Mouse (Mus musculus): ENCODE measurements around the gene Sumo3.

The Sumo3 gene

DNA sequence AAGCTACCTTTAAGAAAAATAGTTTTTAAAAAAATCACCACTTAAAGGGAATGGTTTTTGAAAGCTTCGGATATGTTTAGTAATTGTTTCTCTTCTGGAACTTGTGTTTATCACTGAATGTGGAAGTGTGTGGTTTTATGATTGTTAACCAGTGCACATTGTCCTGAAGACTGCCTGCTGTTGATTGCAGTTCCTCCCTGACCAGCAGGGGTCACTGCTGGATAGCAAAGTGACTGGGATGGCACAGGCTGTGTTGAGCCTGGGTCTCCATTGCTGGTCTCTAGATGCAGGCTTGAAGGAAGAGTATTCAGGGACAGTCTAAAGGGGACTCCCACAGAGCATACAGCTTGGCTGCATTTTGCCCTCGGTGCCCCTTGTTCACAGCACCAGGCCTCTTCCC is 21.6 kb downstream of the Sumo3 start:
- peak; percentile 86 for DNase-seq

DNA sequence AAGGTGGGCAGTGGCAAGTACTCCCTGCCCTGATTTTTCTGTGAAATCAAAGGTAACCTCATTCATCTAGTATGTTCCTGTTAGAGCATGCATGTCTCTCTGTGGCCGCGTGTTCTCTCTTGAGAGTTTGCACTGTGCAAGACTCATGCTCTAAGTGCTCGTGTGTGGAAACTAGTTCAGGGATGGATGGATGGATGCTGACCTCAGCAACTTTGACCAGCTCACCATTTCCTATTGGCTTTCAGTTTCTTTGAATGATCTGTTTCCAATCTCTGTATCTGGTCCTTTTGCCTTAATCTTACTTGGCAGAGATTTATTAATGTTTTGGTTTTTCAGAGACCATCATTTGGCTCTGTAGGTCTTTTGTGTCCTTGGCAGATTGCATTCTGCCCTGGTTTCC is 23.3 kb downstream of the Sumo3 start:
- DNase-seq = no peak

DNA sequence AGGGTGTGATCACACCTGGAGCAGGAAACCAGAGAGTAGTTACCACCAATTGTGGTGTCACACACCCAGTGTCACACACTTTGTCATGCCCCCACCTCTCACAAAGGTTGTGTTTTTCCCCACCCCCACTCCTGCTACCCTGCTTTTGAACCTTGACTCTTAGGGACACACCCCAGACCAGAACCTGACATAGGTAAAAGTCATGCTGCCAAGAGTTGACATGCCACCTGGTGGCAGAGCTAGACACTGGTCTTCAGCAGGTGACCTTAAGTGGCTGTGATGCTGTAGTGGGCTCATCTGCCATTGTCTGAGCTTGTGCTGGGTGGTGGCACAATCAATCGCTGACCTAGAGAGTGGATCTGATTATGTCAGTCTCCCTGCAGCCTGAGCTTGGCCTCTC is 24.1 kb downstream of the Sumo3 start:
- DNase-seq = no peak

DNA sequence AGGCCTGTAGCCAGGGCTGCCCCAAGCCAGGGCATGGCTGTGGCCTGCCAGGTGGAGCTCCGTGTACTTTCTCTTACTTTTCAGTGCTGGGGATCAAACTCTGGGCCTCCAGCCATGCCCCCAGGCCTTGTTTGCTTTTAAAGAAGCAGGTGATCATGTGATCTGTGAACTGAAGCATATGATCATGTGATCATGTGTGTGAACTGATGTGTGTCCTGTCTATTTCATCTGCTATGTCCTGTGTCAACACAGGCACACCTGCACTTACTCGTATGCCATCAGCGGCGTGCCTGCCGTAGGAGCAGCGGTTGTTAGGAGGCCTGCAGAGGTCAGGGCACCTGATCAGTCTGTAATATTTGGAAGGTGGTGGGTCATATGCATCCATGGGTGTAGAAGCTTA is 28.1 kb downstream of the Sumo3 start:
- DNase-seq = no peak

DNA sequence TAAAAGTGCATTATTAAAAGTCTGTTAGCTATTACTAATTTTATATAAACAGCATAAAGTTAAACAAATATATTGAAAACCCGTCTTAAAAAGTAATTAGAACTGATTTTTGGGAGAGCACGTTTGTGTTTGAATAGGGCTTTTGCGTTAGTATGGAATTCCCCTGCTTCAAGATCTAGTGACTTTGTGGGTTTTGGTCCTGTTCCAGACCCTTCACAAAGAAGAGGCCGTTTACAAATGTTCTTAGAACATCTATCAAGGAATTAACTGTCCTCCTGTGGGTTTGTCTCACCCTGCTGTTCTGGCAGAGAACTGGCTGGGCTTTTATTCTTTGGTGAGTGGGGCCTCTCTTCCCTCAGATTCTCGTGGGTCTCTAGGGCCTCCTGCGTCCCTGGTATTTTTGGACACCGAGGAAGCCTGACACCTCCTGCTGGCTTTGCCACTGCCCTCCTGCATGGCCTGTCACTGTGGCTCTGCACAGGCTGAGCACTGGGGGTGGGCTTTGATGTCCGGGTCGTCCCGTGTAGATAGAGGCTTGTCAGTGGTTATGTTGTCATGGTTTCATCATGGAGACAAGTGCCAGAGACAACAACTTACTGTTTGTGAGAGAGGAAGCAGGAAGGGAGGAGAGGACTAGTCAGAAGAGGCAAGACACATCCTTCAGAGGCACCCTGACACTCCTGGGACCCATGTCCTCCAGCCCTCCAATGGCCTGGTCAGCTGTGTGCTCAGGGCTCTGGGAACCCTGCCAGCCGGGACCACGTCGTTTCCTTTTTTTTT is 28.7 kb downstream of the Sumo3 start:
- DNase-seq = no peak

DNA sequence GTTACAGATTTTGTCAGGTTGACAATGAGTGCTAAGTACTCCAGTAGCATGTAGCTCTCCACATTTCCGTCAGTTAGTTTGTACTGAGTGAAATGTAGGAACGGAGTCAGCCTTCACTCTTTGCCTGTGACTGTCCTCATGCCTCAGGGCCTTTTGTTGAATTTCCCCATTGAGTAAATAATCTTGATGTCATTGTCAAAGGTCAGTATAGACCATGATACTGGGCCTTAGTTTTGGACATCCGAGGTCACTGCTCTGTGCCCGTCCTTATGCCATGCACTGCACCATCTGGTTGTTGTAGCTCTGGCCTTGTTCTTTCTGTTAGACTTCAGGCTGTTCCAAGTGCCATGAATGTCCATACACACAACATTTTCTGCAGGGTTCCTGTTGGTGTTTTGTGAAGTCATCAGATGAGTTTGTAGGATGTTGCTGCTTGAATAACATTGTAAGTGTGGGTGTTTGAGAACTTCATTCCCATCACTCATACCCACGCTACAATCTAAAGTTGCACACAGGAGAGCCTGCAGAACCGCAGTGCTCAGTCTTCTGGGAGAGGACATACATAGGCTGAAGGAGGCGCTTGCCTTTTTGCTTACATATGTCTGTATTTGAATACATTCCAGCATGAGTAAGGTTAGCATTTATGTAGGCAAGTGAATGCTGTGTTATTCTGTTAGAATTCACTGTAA is 30.5 kb downstream of the Sumo3 start:
- DNase-seq = no peak

DNA sequence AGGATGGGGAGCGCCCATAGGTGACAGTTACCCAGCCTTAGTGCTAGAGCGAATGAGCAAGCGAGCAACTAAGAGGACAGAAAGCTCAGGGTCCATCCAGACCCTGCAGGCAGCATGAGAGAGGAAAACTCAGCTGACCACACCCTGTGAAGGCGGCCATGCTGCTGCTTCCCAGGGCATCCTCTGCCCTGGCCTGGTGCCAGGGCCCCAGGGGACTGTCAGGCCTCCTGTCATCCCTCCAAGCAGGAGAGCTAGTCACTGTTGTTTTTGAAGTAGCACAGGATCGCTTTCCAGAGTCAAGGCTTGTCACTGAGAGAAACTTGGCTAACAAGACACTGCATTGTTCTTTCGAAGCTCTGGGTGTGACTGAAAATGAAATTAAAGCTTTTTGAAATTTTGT is 33.1 kb downstream of the Sumo3 start:
- DNase-seq = no peak

DNA sequence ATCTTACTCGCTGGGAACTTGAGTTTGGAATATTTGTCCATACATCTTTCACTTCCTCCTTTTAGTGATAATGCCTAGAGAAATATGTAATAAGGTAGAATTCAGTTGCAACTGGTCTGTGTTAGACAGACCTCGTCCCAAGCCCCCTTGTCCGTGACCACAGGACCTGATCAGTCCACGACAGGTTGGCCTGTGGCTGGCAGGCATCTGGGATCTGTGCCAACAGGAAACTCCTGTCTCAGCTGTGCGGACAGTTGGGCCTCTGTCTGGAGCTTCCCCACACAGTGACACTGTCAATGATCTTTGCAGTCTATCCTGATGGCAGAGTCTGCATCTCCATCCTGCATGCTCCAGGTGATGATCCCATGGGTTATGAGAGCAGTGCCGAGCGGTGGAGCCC is 37.3 kb downstream of the Sumo3 start:
- no peak for DNase-seq

DNA sequence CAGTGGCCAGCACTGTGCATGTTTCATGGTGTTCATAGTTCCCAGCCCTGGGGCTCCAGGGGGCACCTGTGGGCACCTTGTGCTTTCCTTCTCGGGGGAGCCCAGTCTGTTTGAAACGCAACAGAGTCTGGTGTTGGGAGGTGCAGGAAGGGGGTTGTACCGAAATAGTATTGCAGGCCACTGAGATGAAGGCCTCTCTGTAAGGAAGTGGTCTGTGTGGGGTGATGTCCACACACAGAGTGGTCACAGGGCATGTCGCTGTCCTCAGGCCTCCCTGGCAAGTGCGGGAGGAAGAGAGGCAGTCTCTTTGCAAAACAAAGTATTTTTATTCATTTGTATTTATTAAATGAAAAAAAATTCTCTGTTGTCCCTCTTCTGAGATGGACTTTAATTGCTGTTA is 39.7 kb downstream of the Sumo3 start:
- no peak for DNase-seq

DNA sequence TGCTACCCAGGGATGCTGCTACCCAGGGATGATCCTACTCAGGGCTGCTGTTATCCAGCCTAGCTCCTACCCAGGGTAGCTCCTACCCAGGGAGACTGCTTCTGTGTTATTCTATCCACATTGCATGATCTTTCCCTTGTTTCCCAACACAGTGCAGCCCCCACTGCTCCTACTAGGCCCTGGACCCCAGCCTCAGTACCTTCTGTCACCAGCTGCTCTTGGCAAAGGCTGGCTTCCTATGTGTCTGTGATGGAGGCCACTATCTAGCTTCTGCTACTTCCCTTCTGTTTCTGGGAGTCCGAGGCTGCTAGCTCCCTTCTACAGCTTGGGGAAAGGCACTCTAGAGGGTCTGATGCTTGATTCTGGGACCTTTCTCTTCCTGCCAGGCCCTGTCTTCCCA is 41.6 kb downstream of the Sumo3 start:
- DNase-seq = no peak

DNA sequence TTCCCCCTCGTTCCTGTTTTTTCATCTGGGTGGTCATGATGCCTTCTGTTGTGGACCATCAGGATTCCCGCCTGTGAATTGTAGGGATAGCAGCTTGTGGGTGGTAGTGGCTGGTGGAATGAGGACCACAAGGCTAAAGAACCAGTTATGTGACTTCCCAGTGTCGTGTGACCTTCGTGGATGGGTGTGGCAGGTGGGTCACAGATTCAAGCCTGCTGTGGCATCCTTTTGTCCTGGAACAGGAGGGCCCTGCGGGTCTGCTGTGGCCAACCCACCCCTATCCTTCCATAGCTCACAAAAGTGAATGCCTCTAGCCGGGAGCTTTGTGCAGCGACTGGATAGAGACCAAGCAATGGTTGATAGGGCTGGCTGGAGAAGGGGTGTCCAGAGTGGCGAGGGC is 42.0 kb downstream of the Sumo3 start:
- no peak for DNase-seq

DNA sequence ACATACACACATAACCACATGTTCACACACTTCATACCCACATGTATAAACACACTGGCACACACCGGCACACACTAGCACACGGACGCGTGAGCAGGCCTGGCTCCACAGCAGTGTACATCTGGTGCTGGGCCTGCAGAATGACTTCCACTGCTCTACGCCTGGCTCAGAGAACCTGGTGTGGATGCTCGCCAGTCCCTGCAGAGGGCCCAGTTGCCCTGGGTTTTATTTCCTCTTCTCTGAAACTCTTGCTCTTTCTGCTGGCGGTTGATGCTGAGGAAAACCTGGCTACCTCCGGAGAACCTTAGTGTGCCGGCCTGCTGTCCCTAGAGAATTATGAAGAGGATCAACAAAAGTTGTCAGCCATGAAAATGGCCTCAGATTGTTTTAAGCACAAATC is 46.1 kb downstream of the Sumo3 start:
- DNase-seq = no peak

DNA sequence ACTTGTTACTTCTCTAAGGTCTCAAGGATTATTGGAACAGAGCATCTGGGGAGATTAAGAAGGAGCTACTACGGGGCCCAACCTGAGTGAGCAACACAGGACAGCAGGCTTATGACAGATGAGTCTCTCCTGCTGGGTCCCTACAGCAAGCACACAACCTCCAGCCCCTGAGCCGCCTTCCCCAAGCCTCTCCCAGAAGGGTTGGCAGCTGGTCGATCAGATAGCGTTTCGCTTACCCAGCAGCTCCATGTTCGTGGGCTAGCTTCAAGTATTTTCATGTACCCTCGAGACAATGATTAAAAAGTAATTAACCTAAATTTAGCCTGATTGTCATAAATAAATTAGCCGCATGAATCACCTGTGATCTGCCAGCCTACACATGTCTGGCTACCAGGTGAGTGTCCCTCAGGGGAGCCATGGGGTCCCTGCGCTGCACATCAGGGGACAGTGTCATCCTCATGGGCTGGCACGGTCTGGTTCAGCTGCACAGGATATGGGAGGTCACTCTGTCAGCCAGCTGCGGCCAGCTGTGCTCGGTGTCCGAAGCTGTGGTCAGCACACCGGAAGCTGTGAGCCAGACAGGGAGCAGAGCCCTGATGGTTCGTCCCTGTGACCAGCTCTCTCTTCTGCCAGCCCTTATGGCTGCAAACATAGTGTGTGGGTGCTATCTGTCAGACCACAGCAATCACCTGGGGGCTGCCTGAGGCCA is 52.5 kb downstream of the Sumo3 start:
- DNase-seq = peak; percentile 63

DNA sequence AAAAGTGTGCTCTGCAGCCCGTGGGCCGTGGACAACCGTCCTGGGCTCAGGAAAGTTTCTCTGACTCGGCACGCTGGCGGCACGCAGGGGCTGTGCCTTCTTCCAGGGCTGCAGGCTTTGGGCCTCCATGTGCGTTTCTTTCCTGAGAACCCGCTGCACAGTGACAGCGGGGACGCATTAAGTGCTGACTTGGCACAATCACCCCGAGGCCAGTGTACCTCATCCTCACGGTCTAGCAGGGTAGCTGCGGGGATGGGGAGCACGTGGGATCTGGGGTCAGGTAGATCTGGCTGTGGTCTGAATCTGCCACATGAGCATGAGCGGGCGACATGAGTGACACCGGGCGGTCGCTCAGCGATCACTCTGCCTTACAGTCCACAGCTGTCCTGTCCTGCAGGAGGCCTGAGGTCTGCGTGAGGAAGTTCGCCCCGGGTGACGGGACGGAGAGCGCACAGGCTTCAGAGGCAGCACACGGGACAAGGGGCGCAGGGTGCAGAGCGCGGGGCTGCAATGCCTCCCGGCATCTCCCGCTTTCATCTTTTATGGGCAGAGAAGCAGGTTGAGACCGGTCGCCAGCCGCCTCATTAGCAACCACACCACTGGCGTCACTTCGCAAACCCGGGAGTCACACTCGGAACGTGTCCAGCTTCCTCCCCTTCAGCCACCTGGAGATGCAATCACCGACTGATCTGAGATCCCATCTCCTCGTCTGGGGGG is 58.2 kb downstream of the Sumo3 start:
- no peak for DNase-seq

DNA sequence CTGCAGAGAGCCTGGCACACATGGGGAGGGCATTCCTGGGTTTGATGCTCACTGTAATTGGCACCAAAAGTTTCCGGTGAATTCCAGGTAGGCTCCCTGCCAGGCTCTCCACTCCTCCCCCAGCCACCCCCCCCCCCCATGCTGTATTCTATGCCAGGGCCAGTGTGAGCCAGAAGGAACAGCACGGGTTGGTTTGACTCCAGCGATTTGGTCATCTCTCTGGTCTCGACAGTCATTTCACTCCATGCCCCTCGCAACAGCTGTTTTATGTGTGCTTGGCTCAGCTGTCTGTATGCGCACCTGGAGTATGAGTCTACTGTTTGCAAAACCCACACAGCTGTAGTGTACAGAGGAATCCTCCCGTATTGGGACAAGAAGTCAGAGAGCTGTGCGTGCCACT is 60.4 kb downstream of the Sumo3 start:
- DNase-seq = peak; percentile 25

DNA sequence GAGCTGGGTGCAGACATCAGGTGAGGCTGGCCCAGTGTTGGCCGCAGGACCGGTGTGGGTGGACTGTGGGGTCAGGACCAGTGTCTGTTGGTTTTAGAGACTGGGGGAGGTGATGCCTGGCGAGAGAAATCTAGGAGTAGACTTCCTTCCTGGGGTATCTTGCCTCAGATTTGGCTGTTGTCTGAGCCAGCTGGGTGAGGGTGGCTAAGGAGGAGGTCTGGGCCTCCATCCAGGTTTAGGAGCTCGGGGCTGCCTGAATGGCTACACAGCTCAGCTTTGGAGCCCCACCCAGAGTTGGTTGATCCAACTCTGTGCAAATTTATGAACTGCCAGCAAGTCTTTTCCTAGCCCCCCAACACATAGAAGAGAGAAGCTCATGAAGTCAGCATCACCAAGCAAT is 61.5 kb downstream of the Sumo3 start:
- no peak for DNase-seq

Data from lung, postnatal 14 days (tissue).